Mouse (Mus musculus) spleen, adult 2 months (tissue): Measurements from ENCODE around the gene Sema3f.

Source experiments
- CTCF ChIP-seq: fragments of 200-500 bp; IDR thresholded peaks from 2 replicates; pipeline ENCODE4 v1.5.1; 2011; ENCODE audit warnings: mild to moderate bottlenecking, inconsistent platforms; ENCODE audit not compliant: insufficient read depth, insufficient read length, insufficient replicate concordance; ENCODE audit errors: extremely low read depth
- POLR2A ChIP-seq: fragments of 200-500 bp; IDR thresholded peaks from 2 replicates; pipeline ENCODE4 v1.6.1; 2011; ENCODE audit warnings: low read depth, low read length, inconsistent platforms

- TF ChIP-seq POLR2A: no peak
- no peak for TF ChIP-seq CTCF
Observed at GRCm38 (mm10) chr9:107669480-107669945, 40.8 kb downstream of the Sema3f start, which contains the start of gene Slc38a3.
